Mouse (Mus musculus) midbrain, embryonic 11.5 days (tissue): ENCODE data around the gene Tuba3a. TPM values are rescaled to one million over a fixed set of nuclear protein-coding genes. Genes with fewer than 3 reads are reported as not detected.

ENCODE experiments used
- ATAC-seq: fragments of 200-750 bp; cut with Nextera tagmentation; 2 replicates; pipeline ENCODE4 v1.8.0; 2017; ENCODE audit warnings: moderate TSS enrichment, moderate library complexity; ENCODE audit not compliant: low FRiP score
- DNase-seq: peaks from one replicate; pipeline ENCODE4 v3.0.0; 2015; ENCODE audit warnings: low spot score; ENCODE audit errors: missing footprints
- H3K27ac ChIP-seq: fragments of 300-500 bp; sonication (generic); 2 replicates; pipeline ENCODE4 v1.5.1; 2014; ENCODE audit warnings: low read depth, low read length
- H3K27me3 ChIP-seq: fragments of 300-500 bp; sonication (generic); 2 replicates; pipeline ENCODE4 v1.6.1; 2014; ENCODE audit warnings: mild to moderate bottlenecking, low read length, moderate library complexity, mixed read lengths; ENCODE audit not compliant: control insufficient read depth, insufficient read depth
- H3K36me3 ChIP-seq: fragments of 300-500 bp; sonication (generic); 2 replicates; pipeline ENCODE4 v1.6.1; 2014; ENCODE audit warnings: mild to moderate bottlenecking, low read length, moderate library complexity, mixed read lengths; ENCODE audit not compliant: control insufficient read depth, insufficient read depth
- H3K4me1 ChIP-seq: fragments of 300-500 bp; sonication (generic); 2 replicates; pipeline ENCODE4 v1.6.1; 2014; ENCODE audit warnings: low read length; ENCODE audit not compliant: control insufficient read depth, insufficient read depth
- H3K4me2 ChIP-seq: fragments of 300-500 bp; sonication (generic); 2 replicates; pipeline ENCODE4 v1.6.1; 2014; ENCODE audit warnings: mild to moderate bottlenecking, moderate library complexity
- H3K4me3 ChIP-seq: fragments of 300-500 bp; sonication (generic); 2 replicates; pipeline ENCODE4 v1.5.1; 2014; ENCODE audit warnings: low read depth, low read length
- H3K9ac ChIP-seq: fragments of 300-500 bp; sonication (generic); 2 replicates; pipeline ENCODE4 v1.6.1; 2014; ENCODE audit warnings: low read length
- H3K9me3 ChIP-seq: fragments of 300-500 bp; sonication (generic); 2 replicates; pipeline ENCODE4 v1.6.1; 2016; ENCODE audit warnings: low read length; ENCODE audit not compliant: control insufficient read depth
- WGBS: fragments of 180-500 bp; shearing (Covaris S2); extraction: QIAGEN DNeasy Blood & Tissue Kit; methylation state at CpG from one replicate; pipeline ENCODE4 v1.1.7; 2014; 5-methylcytosine and 5-hydroxymethylcytosine counted together
- microRNA-seq: library from miRNA; unstranded; fragments of <30 nt; microRNA quantifications from one replicate; pipeline ENCODE4, GENCODE M21; 2017
- polyA plus RNA-seq: library from polyadenylated mRNA; unstranded; fragments of >200 nt; fragmentation: Nextera tagmentation; extraction: Ambion mirVana; gene quantifications from 2 replicates; pipeline ENCODE4 v1.2.1, GENCODE M21; 2014

Tuba3a gene
- polyA plus RNA-seq, 1 experiment from 2014 or later, result 0.08 TPM

DNA sequence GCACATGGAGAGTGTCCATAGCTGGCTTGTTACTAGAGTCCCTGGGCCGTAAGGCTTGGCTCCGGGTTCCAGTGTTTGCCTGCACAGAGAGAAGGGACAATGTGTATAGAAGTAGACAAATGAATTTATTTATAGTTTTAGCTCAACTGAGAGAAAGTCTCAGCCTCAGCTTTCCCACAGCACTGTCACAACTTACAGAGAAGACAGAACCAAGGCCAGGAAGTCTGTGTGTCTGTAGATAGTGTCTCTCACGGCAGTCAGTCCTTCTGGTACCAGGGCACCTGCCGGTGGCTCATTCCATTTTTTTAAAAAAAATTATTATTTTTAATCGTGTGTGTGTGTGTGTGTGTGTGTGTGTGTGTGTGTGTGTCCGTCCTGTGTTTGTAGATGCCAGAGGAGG is 53.3 kb downstream of the Tuba3a start:
- DNase-seq (no peak), ATAC-seq (no peak)
- Histone ChIP-seq H3K27ac (no peak overlapping the region), H3K9me3 (no peaks in the 10 kb centered on the region), H3K4me2 (no peak overlapping the region), H3K4me3 (no peak overlapping the region), H3K9ac (no peak overlapping the region), H3K27me3 (no peaks in the 10 kb centered on the region), H3K36me3 (no peaks in the 10 kb centered on the region), H3K4me1 (peaks cover 9% of the 10 kb centered on the region)
- WGBS, result 91% methylated on average over 6 of the region's 6 CpGs

DNA sequence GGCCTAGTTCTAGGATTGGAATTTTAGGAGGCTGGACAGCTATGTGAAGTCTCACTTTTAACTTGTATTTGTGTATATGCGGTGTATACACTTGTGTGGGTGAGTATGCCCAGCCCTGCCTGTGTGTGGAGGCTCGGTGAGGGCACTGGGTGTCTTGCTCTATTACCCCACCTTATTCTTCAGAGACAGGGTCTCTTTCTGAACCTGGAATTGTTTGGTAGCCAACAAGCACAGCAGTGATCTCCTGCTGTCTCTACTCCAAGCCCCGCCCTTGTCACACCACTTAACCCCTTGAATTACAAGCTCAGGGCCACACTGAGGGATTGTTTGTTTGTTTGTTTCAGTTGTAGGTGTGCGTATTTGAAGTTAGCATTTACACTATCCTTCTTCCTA is 53.8 kb downstream of the Tuba3a start:
- DNase-seq (no peak), ATAC-seq (peak; percentile 5; the same call in 1 of the 2 replicates)
- Histone ChIP-seq H3K27me3 (no peaks in the 10 kb centered on the region), H3K4me2 (peak overlapping the region; percentile 71), H3K9me3 (no peaks in the 10 kb centered on the region), H3K9ac (no peak overlapping the region), H3K36me3 (no peaks in the 10 kb centered on the region), H3K27ac (no peak overlapping the region), H3K4me1 (peaks cover 9% of the 10 kb centered on the region), H3K4me3 (no peak overlapping the region; the same call in 1 of the 2 replicates)
- WGBS, result 53% methylated on average over 4 of the region's 4 CpGs

DNA sequence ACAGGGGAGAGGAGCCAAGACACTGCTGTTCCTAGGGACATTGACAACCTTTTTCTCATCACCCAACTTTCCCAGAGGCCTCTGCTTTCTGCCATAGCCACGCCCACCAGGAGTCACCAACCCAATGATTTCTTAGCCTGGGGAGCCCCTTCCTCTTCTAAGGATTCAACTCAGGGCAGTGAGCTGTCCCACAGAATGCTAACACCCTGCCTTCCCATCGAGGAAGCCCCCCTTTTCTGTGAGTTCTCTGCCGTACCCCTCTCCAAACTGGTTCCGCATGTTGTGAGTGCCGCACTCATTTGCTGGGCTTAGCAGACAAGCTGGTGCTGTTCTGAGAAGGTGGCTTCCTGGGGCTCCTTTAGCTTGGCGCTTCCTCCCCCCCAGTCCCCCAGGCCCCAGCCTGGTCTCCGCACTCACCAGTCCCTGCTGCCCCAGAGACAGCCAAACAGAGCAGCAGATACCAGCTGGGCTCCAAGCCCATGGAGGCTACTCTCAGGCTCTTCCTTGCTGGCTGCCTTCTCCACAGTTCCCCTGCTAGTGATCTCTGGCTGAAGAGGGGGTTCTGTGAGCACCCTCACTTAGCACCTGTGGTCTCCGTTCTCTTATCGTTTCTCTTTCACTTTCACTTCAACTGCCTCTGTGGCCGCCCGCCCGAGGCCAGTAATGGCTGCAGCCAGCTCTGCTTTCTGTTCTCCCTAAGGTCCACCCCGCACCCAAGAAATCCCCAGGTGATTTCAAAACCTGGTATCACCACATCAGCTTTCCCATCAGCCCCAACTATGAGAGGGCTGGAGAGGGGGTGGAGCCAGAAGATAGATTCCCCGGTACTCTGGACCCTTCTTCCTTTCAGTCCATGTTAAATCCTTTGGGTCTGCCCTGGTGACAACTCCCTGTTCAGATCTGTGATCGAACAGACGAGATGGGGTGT is 54.5 kb downstream of the Tuba3a start, which contains the start of gene Tapbpl:
Tapbpl (minus strand) TSS at position 744 of the 928 bp plus-strand sequence.
- Histone ChIP-seq H3K36me3 (no peaks in the 10 kb centered on the region), H3K4me2 (peak within 1 kb of the TSS; percentile 71), H3K4me1 (peaks cover 9% of the 10 kb centered on the region), H3K27ac (no peak within 1 kb of the TSS), H3K4me3 (peak within 1 kb of the TSS; percentile 34), H3K27me3 (no peaks in the 10 kb centered on the region), H3K9ac (peak within 1 kb of the TSS; percentile 69), H3K9me3 (no peaks in the 10 kb centered on the region)
- 9% methylated on average over 16 of the region's 16 CpGs for WGBS
- ATAC-seq, result peak; percentile 65
- DNase-seq, result peak; percentile 89

DNA sequence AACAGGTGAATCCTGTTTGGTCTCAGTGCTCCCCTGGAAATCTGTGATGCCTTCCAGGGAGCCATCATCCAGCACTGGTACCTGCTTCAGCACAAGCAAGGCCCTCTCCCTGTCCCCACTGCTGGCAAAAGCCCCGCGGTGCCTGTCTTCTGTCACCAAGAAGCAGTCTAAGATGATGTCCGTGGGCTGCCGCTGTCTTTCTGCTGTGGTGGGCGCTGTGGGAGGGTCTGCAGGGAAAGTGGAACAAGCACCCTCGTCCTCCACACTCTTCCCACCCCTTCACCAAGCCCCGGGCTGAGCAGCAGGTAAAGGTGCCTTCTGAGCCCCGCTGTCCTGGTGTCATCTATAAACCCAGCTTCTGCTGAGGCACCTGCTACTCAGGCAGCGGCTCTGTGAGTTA is 55.3 kb downstream of the Tuba3a start:
- DNase-seq, result no peak
- Histone ChIP-seq H3K4me1 (peaks cover 9% of the 10 kb centered on the region), H3K4me3 (no peak overlapping the region), H3K27me3 (no peaks in the 10 kb centered on the region), H3K4me2 (no peak overlapping the region), H3K9me3 (no peaks in the 10 kb centered on the region), H3K36me3 (no peaks in the 10 kb centered on the region), H3K27ac (no peak overlapping the region), H3K9ac (peak overlapping the region; percentile 14; the same call in 1 of the 2 replicates)
- WGBS, result 68% methylated on average over 9 of the region's 9 CpGs
- ATAC-seq, result 0 out of 2 replicates have a peak, but pooled peaks have one; percentile 16

Small RNA genes within 50 kb of the gene (microRNA-seq; reads per million reads assigned to microRNA genes)
- not detected for gene Mir8113

Other genes starting within 250 kb of the Tuba3a start
- 139 and 146 TPM in 2 replicates for gene Ing4, start 246.3 kb downstream of the Tuba3a start, polyA plus RNA-seq
- gene Acrbp, start 236.4 kb downstream of the Tuba3a start, polyA plus RNA-seq, result 9.2 and 10.8 TPM in 2 replicates
- 0.11 TPM in 1 of 2 replicates, not detected in the other for gene Lpar5, start 218.1 kb downstream of the Tuba3a start, polyA plus RNA-seq
- gene Chd4, start 190.1 kb downstream of the Tuba3a start, polyA plus RNA-seq, result 96.9 and 99.3 TPM in 2 replicates
- gene Nop2, start 154.1 kb downstream of the Tuba3a start, polyA plus RNA-seq, result 55.1 and 58.4 TPM in 2 replicates
- gene Iffo1, start 140.8 kb downstream of the Tuba3a start, polyA plus RNA-seq, result 8.4 and 8.6 TPM in 2 replicates
- 2,357 and 2,675 TPM in 2 replicates for gene Gapdh, start 119.6 kb downstream of the Tuba3a start, polyA plus RNA-seq
- gene Ncapd2, start 94.3 kb downstream of the Tuba3a start, polyA plus RNA-seq, result 127 and 140 TPM in 2 replicates
- 200 and 208 TPM in 2 replicates for gene Mrpl51, start 94.2 kb downstream of the Tuba3a start, polyA plus RNA-seq
- 1.3 and 1.4 TPM in 2 replicates for gene Vamp1, start 70.5 kb downstream of the Tuba3a start, polyA plus RNA-seq
- gene Tapbpl, start 54.2 kb downstream of the Tuba3a start, polyA plus RNA-seq, result 1.2 and 1.6 TPM in 2 replicates
- 0.62 and 0.93 TPM in 2 replicates for gene Cd27, start 49.0 kb downstream of the Tuba3a start, polyA plus RNA-seq
- gene Ltbr, start 27.8 kb upstream of the Tuba3a start, polyA plus RNA-seq, result 18.0 and 19.7 TPM in 2 replicates
- gene Scnn1a, start 34.6 kb upstream of the Tuba3a start, polyA plus RNA-seq, result 0.33 and 0.77 TPM in 2 replicates
- 19.0 and 19.2 TPM in 2 replicates for gene Tnfrsf1a, start 63.3 kb upstream of the Tuba3a start, polyA plus RNA-seq
- not detected in 2 replicates for gene Plekhg6, start 94.8 kb upstream of the Tuba3a start, polyA plus RNA-seq
- 34.7 and 40.9 TPM in 2 replicates for gene Cd9, start 208.7 kb upstream of the Tuba3a start, polyA plus RNA-seq